Mouse (Mus musculus) urinary bladder, adult 2 months (tissue): Measurements from ENCODE around the gene Vil1. TPM values are rescaled to one million over a fixed set of nuclear protein-coding genes. Genes with fewer than 3 reads are reported as not detected.

Experiments used
- DNase-seq: peaks from one replicate; pipeline ENCODE4 v3.0.0; 2022; ENCODE audit warnings: low spot score
- polyA plus RNA-seq: library from polyadenylated mRNA; depleted of rRNA; stranded (reverse); fragments of >200 nt; gene quantifications from 2 replicates; pipeline ENCODE4 v1.2.3, GENCODE M21; 2012; rRNA removed

The Vil1 gene
- polyA plus RNA-seq, 1 experiment: 0.07 TPM

DNA sequence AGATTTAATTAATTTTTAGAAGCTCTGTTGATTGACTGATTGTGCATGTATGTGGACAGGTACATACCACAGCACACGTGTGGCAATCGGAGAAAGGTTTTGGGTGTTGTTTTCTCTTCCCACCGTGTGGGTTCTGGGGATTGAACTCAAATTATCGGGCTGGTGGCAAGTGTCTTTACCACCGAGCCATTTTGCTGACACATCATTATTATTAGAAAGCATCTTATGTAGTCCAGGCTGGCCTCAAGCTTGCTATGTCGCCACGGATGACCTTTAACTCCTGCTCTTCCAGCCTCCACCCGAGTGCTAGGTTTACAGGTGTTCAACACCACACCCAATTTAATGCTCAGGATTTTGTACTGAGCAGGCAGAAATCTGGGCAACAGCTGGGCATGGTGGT lies 3.5 kb downstream of the Vil1 start:
- no peak for DNase-seq

- no peak for DNase-seq
These were observed 6.0 kb downstream of the Vil1 start for GRCm38 (mm10) chr1:74415143-74415542.

- DNase-seq: no peak
These were observed 9.7 kb downstream of the Vil1 start for GRCm38 (mm10) chr1:74418747-74419439.

DNA sequence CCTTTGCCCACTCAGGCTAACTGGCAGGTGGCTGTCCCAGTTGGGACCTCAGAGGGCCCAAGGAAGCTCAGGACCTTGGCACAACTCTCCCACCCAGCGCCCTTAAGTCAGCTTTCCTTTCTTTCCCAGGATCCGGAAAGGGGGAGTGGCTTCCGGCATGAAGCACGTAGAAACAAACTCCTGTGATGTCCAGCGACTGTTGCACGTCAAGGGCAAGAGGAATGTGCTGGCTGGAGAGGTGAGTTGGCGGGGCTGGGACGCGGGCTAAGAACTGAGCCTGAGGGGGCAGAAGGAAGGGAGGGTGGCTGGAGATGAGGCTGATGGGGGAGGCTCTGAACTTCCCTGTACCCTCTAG lies 10.2 kb downstream of the Vil1 start:
- no peak for DNase-seq

DNA sequence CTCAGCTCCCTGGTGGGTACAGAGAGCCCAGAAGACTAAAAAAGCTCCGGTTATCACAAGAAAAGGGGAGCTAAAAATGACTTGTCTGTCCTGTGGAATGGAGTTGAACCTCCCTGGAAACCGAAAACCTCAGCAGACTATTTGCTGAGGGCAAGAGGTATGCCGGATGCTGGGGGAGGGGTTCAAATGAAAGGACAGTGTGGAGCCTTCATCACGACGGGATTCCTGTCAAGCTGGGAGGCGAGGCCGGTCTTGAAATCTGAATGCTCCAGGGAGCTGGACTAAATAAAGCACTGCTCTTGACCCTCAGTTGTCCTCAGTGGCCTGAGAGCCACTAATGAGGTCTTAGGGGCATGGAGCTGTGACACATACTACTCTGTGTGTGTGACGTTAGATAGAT lies 14.0 kb downstream of the Vil1 start:
- DNase-seq: no peak

DNA sequence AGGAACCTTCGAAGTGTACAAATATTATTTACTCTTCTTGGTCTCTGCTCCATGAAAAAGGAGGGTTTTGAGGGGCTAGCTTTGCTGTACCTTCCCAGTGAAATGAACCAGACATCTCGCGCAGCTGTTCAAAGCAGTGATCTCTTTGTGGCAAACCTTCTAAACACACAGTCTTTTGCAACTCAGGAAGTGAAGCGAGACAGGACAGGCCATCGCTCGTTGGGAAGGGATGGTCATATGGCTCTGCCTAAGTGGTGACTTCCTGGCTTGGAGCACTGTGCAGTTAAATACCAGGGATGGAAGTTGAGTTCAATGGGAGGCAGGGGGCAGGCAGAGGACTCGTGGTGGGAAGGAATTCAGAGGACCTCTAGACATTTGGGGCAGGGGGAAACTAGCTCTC lies 16.7 kb downstream of the Vil1 start:
- no peak for DNase-seq

GRCm38 (mm10) chr1:74433220-74433619 lies 24.0 kb downstream of the Vil1 start:
- no peak for DNase-seq

GRCm38 (mm10) chr1:74434596-74434995 lies 25.4 kb downstream of the Vil1 start:
- no peak for DNase-seq

DNA sequence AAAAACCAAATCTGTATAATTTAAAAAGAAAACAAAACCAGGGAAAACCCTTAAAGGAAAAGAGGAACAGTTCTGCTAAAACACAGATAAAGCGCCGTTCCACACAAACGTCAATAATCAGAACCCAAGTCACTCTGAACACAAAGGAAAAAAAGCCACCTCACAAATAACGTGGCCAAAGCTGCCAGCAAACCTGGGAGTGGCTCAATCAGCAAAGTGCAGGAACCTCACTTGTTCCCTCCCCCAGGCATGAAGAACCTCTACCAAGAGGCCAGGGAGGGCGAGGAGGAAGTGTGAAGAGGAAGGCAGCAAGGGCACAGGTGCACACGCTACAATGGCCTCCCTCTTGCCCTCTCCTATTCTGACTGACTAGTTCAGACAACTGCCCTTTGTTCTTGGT lies 26.4 kb downstream of the Vil1 start:
- DNase-seq: no peak

GRCm38 (mm10) chr1:74437702-74438427 lies 28.7 kb downstream of the Vil1 start:
- DNase-seq: no peak

GRCm38 (mm10) chr1:74439166-74439876 lies 30.1 kb downstream of the Vil1 start:
- no peak for DNase-seq

GRCm38 (mm10) chr1:74444538-74444937 lies 35.4 kb downstream of the Vil1 start:
- no peak for DNase-seq

DNA sequence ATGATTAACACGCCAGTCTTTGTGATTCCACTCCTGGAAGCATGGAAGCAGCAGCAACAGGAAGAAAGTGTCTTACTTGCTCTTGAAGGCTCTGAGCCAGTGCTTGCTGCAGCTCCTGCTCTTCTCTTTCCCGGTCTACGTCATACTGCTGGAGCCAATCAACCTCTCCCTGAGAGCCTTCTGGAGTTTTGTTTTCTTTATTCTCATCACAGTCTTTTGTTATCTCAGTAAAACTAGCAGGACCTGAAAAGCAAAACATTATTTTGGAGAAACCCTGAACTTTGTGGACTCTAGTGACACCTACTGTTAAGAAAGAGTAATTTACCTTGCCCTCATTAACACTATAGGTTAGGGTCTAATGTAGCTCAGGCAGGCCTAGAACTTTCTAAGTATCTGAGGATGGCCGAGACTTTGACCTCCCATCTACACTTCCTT lies 43.5 kb downstream of the Vil1 start:
- peak; percentile 22 for DNase-seq

GRCm38 (mm10) chr1:74460273-74460672 lies 51.1 kb downstream of the Vil1 start:
- DNase-seq: no peak

Other genes starting within 250 kb of the Vil1 start
- not detected in 2 replicates for gene Cxcr1, start 214.7 kb upstream of the Vil1 start, polyA plus RNA-seq
- gene Arpc2, start 173.3 kb upstream of the Vil1 start, polyA plus RNA-seq: 372 and 394 TPM in 2 replicates
- 1.6 TPM in 2 replicates for gene Gpbar1, start 130.8 kb upstream of the Vil1 start, polyA plus RNA-seq
- 131 and 137 TPM in 2 replicates for gene Aamp, start 124.6 kb upstream of the Vil1 start, polyA plus RNA-seq
- gene Pnkd, start 124.4 kb upstream of the Vil1 start, polyA plus RNA-seq: 60.6 and 61.9 TPM in 2 replicates
- 91.2 and 120 TPM in 2 replicates for gene Tmbim1, start 103.8 kb upstream of the Vil1 start, polyA plus RNA-seq
- gene Catip, start 47.3 kb upstream of the Vil1 start, polyA plus RNA-seq: 2.7 and 2.9 TPM in 2 replicates
- gene Slc11a1, start 34.2 kb upstream of the Vil1 start, polyA plus RNA-seq: 13.2 and 16.5 TPM in 2 replicates
- gene Ctdsp1, start 17.9 kb upstream of the Vil1 start, polyA plus RNA-seq: 93.7 and 117 TPM in 2 replicates
- gene Cnot9, start 96.7 kb downstream of the Vil1 start, polyA plus RNA-seq: 21.0 and 24.0 TPM in 2 replicates
- 0.30 and 0.47 TPM in 2 replicates for gene Plcd4, start 133.5 kb downstream of the Vil1 start, polyA plus RNA-seq
- 5.8 and 6.5 TPM in 2 replicates for gene Usp37, start 134.9 kb downstream of the Vil1 start, polyA plus RNA-seq
- 9.5 and 11.2 TPM in 2 replicates for gene Zfp142, start 178.9 kb downstream of the Vil1 start, polyA plus RNA-seq
- gene Bcs1l, start 178.9 kb downstream of the Vil1 start, polyA plus RNA-seq: 19.5 and 21.9 TPM in 2 replicates
- 64.5 and 82.9 TPM in 2 replicates for gene Rnf25, start 192.0 kb downstream of the Vil1 start, polyA plus RNA-seq
- 1.8 and 2.1 TPM in 2 replicates for gene Stk36, start 192.1 kb downstream of the Vil1 start, polyA plus RNA-seq